Mouse (Mus musculus) naive thymus-derived CD4-positive, alpha-beta T cell, adult 5 months (primary cell): ENCODE measurements around the gene Uvrag. TPM values are rescaled to one million over a fixed set of nuclear protein-coding genes. Genes with fewer than 3 reads are reported as not detected.

Experiments used
- polyA plus RNA-seq: library from polyadenylated mRNA; unstranded; fragments of 100-300 nt; shearing (Covaris generic); gene quantifications from one replicate; pipeline ENCODE4 v1.2.1, GENCODE M21; 2017

Uvrag gene
- 99.7 TPM for polyA plus RNA-seq

DNA sequence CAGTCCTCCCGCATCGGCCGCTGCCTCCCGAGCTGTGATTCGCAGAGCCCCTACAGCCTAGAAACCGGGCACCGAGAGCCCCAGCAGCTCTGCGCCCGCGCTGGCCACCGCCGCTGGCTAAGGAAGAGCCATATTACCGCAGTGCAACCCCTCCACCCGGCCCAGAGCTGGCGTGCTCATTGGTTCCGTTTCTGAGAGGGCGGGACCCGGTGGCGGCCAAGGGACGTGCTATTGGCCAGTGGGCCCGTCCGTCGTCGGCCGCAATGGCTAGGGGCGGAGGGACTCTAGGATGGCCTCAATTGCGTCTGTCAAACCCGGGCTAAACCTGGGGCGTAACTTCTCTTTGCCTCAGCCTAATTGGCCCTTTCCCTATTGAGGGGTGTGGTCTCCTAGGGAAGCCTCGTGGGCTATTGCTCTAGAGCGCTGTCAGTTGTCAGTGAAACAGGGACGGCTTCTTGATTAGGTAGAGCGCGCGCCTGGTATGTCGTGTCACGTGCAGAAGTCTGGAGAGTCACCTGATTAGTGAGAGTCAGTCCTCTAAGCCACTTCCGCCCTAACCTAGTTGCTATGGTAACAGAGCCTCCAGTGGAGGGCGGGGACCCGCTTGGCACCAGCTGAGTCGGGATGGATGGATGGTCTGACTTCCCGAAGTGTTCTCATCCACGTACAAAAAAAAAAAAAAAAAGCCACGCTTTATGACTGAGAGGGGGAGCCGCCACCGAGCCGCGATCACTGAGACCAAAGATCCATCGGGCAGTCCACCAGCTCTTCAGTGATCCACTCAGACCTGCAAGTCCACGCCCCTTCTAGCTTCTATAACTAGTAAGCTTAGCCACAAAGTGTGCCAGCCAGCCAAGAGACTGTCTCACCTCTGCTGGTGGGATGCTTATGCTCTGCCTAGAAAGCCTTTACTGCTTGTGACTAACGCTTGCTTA lies at the start of gene Uvrag:
Uvrag (minus strand) TSS at position 158 of the 935 bp plus-strand sequence.

DNA sequence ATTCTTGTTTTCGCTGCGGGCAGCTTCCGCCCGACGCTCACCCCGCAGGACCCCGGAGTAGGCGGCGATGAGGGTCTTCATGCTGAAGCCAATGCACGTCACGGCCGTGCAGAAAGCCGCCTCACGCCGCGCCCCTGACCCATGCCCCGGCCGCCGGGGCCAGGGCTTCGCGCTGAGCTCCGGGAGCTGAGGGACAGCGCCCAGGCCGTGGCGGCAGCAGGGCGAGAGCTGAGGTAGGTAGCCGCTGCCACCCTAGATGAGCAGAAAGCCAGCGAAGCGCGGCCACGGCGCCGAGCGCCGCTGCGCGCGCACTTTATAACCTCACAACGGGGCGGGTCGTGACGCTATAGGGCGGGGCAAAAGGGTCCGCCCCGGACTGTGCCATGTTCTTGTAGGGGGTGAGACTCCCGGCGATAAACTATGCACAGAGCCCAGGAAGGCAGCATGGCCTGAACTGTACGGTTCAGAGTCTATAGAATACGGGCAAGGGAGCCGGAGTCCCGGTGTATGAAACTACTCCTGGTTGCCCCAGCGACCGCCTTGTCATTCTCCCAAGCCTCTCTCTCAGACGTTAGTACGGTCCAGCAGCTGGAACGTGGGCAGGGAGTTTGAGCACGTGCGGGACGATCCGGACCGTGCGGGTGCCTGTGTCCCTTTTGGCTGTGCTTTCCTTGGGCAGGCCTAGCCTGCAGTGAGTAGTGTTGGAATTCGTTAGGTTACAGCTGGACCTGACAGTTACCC lies 41.7 kb upstream of the Uvrag start, which contains the start of gene Dgat2:
Dgat2 (minus strand) TSS at position 288 of the 741 bp plus-strand sequence.

Other genes with a start within 250 kb of the Uvrag start
- gene Dgat2, start 41.6 kb upstream of the Uvrag start, polyA plus RNA-seq = 6.0 TPM
- gene Mogat2, start 97.5 kb upstream of the Uvrag start, polyA plus RNA-seq = not detected
- not detected for gene Map6, start 126.3 kb upstream of the Uvrag start, polyA plus RNA-seq
- gene Serpinh1, start 212.1 kb upstream of the Uvrag start, polyA plus RNA-seq = not detected
- gene Gdpd5, start 240.3 kb upstream of the Uvrag start, polyA plus RNA-seq = 5.7 TPM